Mouse (Mus musculus): ENCODE results near the gene Olfr484. TPM values are rescaled to one million over a fixed set of nuclear protein-coding genes. Genes with fewer than 3 reads are reported as not detected.
"Not testable (repeated sequence)": the region's sequence is repeated elsewhere in the genome, so short reads cannot be mapped to it uniquely, and the experiment has no call there.

Olfr484 gene
- polyA plus RNA-seq (2012; rRNA removed) (not detected in 2 replicates), polyA plus RNA-seq (2014; fragmentation: Nextera tagmentation; extraction: Ambion mirVana) (not detected in 2 replicates)

DNA sequence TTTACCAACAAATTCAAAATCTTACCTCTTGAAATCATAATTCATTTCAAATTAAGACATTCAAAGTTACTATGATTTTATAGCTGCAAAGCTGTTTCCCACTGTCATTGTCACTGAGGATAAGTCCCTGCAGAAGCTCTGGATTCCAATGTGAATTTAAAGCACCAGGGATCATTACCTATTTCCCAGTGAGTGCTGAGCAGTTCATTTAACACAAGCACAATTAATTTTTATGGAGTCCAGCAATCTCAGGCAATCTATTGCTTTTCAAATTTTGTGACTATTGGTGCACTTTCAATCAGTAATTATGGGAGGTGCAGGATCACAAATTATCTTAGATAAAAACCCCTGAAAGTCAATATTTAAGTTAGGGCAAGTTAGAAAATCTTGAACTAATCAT is at the start of gene Olfr484:
TSS of gene Olfr484 (minus strand) at position 101 of the 400 bp plus-strand sequence.
- DNase-seq (ENCODE audit: low read depth in 3 of 3, low spot score in 3 of 3) (no peak), ATAC-seq (ENCODE audit: insufficient read depth) (no peak)
- TF ChIP-seq EP300 (IDR thresholded peaks at IDR 0.05; ENCODE audit: low read depth) (no peak), CTCF (IDR thresholded peaks at IDR 0.05; ENCODE audit: low read depth) (no peak)
- H3K9me3 ChIP-seq (ENCODE audit: control insufficient read depth, low read length) = no peaks in the 10 kb centered on the region
- no peaks in the 10 kb centered on the region for H3K27me3 ChIP-seq (ENCODE audit: control insufficient read depth, insufficient read depth, low read length)
- no peak within 1 kb of the TSS for H3K4me3 ChIP-seq (ENCODE audit: insufficient read depth in 1 of 2, low read depth in 2 of 2, low read length in 2 of 2)
- no peaks in the 10 kb centered on the region for H3K4me1 ChIP-seq (replicated peaks; ENCODE audit: control insufficient read depth in 2 of 2, insufficient read depth in 2 of 2, low read length in 1 of 2)
- H3K9ac ChIP-seq (replicated peaks) = no peak within 1 kb of the TSS
- no peak within 1 kb of the TSS for H3K4me2 ChIP-seq (ENCODE audit: low read depth)
- H3K27ac ChIP-seq = no peak within 1 kb of the TSS
- H3K36me3 ChIP-seq (replicated peaks; ENCODE audit: control insufficient read depth, insufficient read depth, low read depth) = no peaks in the 10 kb centered on the region

- WGBS (ENCODE audit: insufficient replicate concordance) = 64% methylated on average over 1 of the region's 1 CpGs
- ATAC-seq (ENCODE audit: insufficient read depth); H3K4me1 ChIP-seq (replicated peaks; ENCODE audit: control insufficient read depth in 2 of 2, insufficient read depth in 2 of 2, low read length in 1 of 2); H3K27ac ChIP-seq; H3K9me3 ChIP-seq (ENCODE audit: control insufficient read depth, low read length); H3K4me3 ChIP-seq (ENCODE audit: insufficient read depth in 1 of 2, low read depth in 2 of 2, low read length in 2 of 2); H3K4me2 ChIP-seq (ENCODE audit: low read depth); DNase-seq (ENCODE audit: low read depth in 3 of 3, low spot score in 3 of 3); H3K9ac ChIP-seq (replicated peaks); H3K36me3 ChIP-seq (replicated peaks; ENCODE audit: control insufficient read depth, insufficient read depth, low read depth); H3K27me3 ChIP-seq (ENCODE audit: control insufficient read depth, insufficient read depth, low read length): not testable (repeated sequence)
These were observed 45.4 kb upstream of the Olfr484 start, which contains the start of gene Olfr486 for GRCm38 (mm10) chr7:108172642-108173041. Gene Olfr486 (minus strand): TSS chr7:108172742.

GRCm38 (mm10) chr7:108159771-108160170 is 32.5 kb upstream of the Olfr484 start, which contains the start of gene Olfr485:
Gene Olfr485 (minus strand): TSS chr7:108159871.
- Histone ChIP-seq H3K27me3 (ENCODE audit: control insufficient read depth, insufficient read depth, low read length) (no peaks in the 10 kb centered on the region), H3K4me2 (ENCODE audit: low read depth) (no peak within 1 kb of the TSS), H3K4me1 (replicated peaks; ENCODE audit: control insufficient read depth in 2 of 2, insufficient read depth in 2 of 2, low read length in 1 of 2) (no peaks in the 10 kb centered on the region), H3K4me3 (ENCODE audit: insufficient read depth in 1 of 2, low read depth in 2 of 2, low read length in 2 of 2) (no peak within 1 kb of the TSS), H3K9ac (replicated peaks) (no peak within 1 kb of the TSS), H3K27ac (no peak within 1 kb of the TSS), H3K36me3 (replicated peaks; ENCODE audit: control insufficient read depth, insufficient read depth, low read depth) (no peaks in the 10 kb centered on the region), H3K9me3 (ENCODE audit: control insufficient read depth, low read length) (no peaks in the 10 kb centered on the region)
- no peak for DNase-seq (ENCODE audit: low read depth in 3 of 3, low spot score in 3 of 3)
- no peak for ATAC-seq (ENCODE audit: insufficient read depth)
- TF ChIP-seq CTCF (IDR thresholded peaks at IDR 0.05; ENCODE audit: low read depth) (no peak), EP300 (IDR thresholded peaks at IDR 0.05; ENCODE audit: low read depth) (no peak)

DNA sequence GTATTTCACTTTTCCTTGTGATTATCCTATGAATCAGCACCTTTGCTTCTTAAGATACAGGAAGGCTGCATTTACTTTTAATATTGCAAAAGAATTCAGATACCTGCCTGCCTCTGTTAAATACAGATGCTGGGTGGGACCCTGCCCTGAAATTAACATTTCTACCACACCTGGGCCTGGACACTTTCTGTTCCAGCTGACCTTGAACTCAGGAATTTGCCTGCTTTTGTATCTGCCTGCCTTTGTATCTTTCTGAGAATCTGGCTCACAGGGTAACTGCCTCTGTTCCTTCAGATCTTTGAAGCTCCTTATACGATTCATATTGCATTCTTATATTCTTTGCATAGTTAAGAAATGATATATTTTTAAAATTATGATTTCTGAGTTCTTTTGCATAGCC is 5.8 kb downstream of the Olfr484 start:
- H3K4me1 ChIP-seq (replicated peaks; ENCODE audit: control insufficient read depth in 2 of 2, insufficient read depth in 2 of 2, low read length in 1 of 2) = no peaks in the 10 kb centered on the region
- no peaks in the 10 kb centered on the region for H3K9me3 ChIP-seq (ENCODE audit: control insufficient read depth, low read length)
- no peak overlapping the region for H3K27ac ChIP-seq
- TF ChIP-seq EP300 (IDR thresholded peaks at IDR 0.05; ENCODE audit: low read depth) = no peak
- no peaks in the 10 kb centered on the region for H3K36me3 ChIP-seq (replicated peaks; ENCODE audit: control insufficient read depth, insufficient read depth, low read depth)
- no peak for DNase-seq (ENCODE audit: low read depth in 3 of 3, low spot score in 3 of 3)
- H3K9ac ChIP-seq (replicated peaks) = no peak overlapping the region
- no peak for ATAC-seq (ENCODE audit: insufficient read depth)
- H3K27me3 ChIP-seq (ENCODE audit: control insufficient read depth, insufficient read depth, low read length) = no peaks in the 10 kb centered on the region
- no peak overlapping the region for H3K4me2 ChIP-seq (ENCODE audit: low read depth)
- no peak overlapping the region for H3K4me3 ChIP-seq (ENCODE audit: insufficient read depth in 1 of 2, low read depth in 2 of 2, low read length in 2 of 2)
- WGBS (ENCODE audit: insufficient replicate concordance) = 21% methylated on average over 1 of the region's 1 CpGs

- Histone ChIP-seq H3K4me2 (ENCODE audit: low read depth) (no peak overlapping the region), H3K9ac (replicated peaks) (no peak overlapping the region), H3K27me3 (ENCODE audit: control insufficient read depth, insufficient read depth, low read length) (no peaks in the 10 kb centered on the region), H3K36me3 (replicated peaks; ENCODE audit: control insufficient read depth, insufficient read depth, low read depth) (no peaks in the 10 kb centered on the region), H3K4me3 (ENCODE audit: insufficient read depth in 1 of 2, low read depth in 2 of 2, low read length in 2 of 2) (no peak overlapping the region), H3K27ac (no peak overlapping the region), H3K4me1 (replicated peaks; ENCODE audit: control insufficient read depth in 2 of 2, insufficient read depth in 2 of 2, low read length in 1 of 2) (no peaks in the 10 kb centered on the region), H3K9me3 (ENCODE audit: control insufficient read depth, low read length) (no peaks in the 10 kb centered on the region)
- WGBS (ENCODE audit: insufficient replicate concordance) = 9% methylated on average over 1 of the region's 1 CpGs
- no peak for ATAC-seq (ENCODE audit: insufficient read depth)
- DNase-seq (ENCODE audit: low read depth in 3 of 3, low spot score in 3 of 3) = no peak
- TF ChIP-seq EP300 (IDR thresholded peaks at IDR 0.05; ENCODE audit: low read depth) (no peak), CTCF (IDR thresholded peaks at IDR 0.05; ENCODE audit: low read depth) (no peak)
These were observed 6.6 kb downstream of the Olfr484 start for GRCm38 (mm10) chr7:108120681-108121080.
